Mouse (Mus musculus): ENCODE measurements around the gene Il1f10. TPM values are rescaled to one million over a fixed set of nuclear protein-coding genes. Genes with fewer than 3 reads are reported as not detected.

Gene Il1f10
- polyA plus RNA-seq, 1 experiment from 2014 or later = not detected

Other genes with a start within 250 kb of the Il1f10 start
- 4.7 and 5.8 TPM in 2 replicates for gene Hnmt, start 241.8 kb upstream of the Il1f10 start, polyA plus RNA-seq (2015; fragmentation: Nextera tagmentation; extraction: Ambion mirVana)
- gene Tbpl2, start 194.6 kb upstream of the Il1f10 start, polyA plus RNA-seq (2015; fragmentation: Nextera tagmentation; extraction: Ambion mirVana) = not detected in 2 replicates
- not detected in 2 replicates for gene Il1f8, start 138.0 kb upstream of the Il1f10 start, polyA plus RNA-seq (2015; fragmentation: Nextera tagmentation; extraction: Ambion mirVana)
- not detected in 2 replicates for gene Il1f9, start 104.7 kb upstream of the Il1f10 start, polyA plus RNA-seq (2015; fragmentation: Nextera tagmentation; extraction: Ambion mirVana)
- gene Il1f6, start 75.8 kb upstream of the Il1f10 start, polyA plus RNA-seq (2015; fragmentation: Nextera tagmentation; extraction: Ambion mirVana) = not detected in 2 replicates
- not detected in 2 replicates for gene Il1f5, start 14.2 kb upstream of the Il1f10 start, polyA plus RNA-seq (2015; fragmentation: Nextera tagmentation; extraction: Ambion mirVana)
- gene Il1rn, start 45.7 kb downstream of the Il1f10 start, polyA plus RNA-seq (2015; fragmentation: Nextera tagmentation; extraction: Ambion mirVana) = 0.16 and 0.44 TPM in 2 replicates
- 0.30 and 0.74 TPM in 2 replicates for gene Psd4, start 76.4 kb downstream of the Il1f10 start, polyA plus RNA-seq (2015; fragmentation: Nextera tagmentation; extraction: Ambion mirVana)
- gene Pax8, start 184.4 kb downstream of the Il1f10 start, polyA plus RNA-seq (2015; fragmentation: Nextera tagmentation; extraction: Ambion mirVana) = 32.9 and 41.1 TPM in 2 replicates

All from hindbrain, embryonic 13.5 days (tissue).